Mouse (Mus musculus): Measurements from ENCODE around the gene Cd7.

DNA sequence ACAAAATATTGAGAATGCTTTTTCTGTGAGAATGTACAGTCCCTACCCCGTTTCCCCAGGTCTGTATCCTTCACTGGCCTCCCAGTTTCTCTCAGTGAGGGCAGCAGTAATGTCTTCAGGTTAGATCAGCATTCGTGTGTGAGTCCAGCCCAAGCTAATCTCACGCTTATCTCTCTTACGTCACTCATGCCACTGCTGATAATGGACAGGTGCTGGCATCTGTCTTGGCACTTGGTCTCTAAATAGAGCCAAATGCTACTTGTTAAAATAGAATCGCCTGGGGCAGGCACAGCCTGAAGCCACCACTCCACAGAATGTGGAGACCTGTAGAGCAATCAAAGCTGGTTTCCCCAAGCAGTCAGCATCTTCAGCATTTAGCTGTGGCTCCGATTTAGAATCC lies 49.8 kb upstream of the Cd7 start:
- TF ChIP-seq CTCF (IDR thresholded peaks at IDR 0.05; ENCODE audit: low read depth) (no peak), EP300 (IDR thresholded peaks at IDR 0.05; ENCODE audit: low read depth) (no peak)
